Mouse (Mus musculus) C2C12 (cell line): ENCODE results near the gene Inpp5e. TPM values are rescaled to one million over a fixed set of nuclear protein-coding genes. Genes with fewer than 3 reads are reported as not detected.

Source experiments
- H3K27me3 ChIP-seq: one replicate; pipeline ENCODE4 v1.6.1; 2011; ENCODE audit not compliant: control insufficient read depth, insufficient read depth, insufficient read length
- H3K36me3 ChIP-seq: one replicate; pipeline ENCODE4 v1.6.1; 2011; ENCODE audit not compliant: control insufficient read depth, insufficient read depth
- H3K4me3 ChIP-seq: one replicate; pipeline ENCODE4 v1.5.1; 2011; ENCODE audit warnings: mild to moderate bottlenecking, control low read depth; ENCODE audit not compliant: poor library complexity, insufficient read depth, severe bottlenecking
- H3K79me2 ChIP-seq: one replicate; pipeline ENCODE4 v1.6.1; 2011; ENCODE audit not compliant: control insufficient read depth, insufficient read depth
- H3K79me3 ChIP-seq: one replicate; pipeline ENCODE4 v1.6.1; 2011; ENCODE audit warnings: low read depth, control low read depth
- H3ac ChIP-seq: one replicate; pipeline ENCODE3; 2011; ENCODE audit warnings: low read depth; ENCODE audit not compliant: control insufficient read depth, insufficient read length
- CEBPB ChIP-seq: IDR thresholded peaks from one replicate; pipeline ENCODE4 v1.6.1; 2011; ENCODE audit warnings: low read depth, mild to moderate bottlenecking, control low read depth, moderate library complexity
- CTCF ChIP-seq: IDR thresholded peaks from one replicate; pipeline ENCODE4 v1.5.1; 2011; ENCODE audit not compliant: control insufficient read depth, insufficient read depth, insufficient read length
- FOSL1 ChIP-seq: IDR thresholded peaks from one replicate; pipeline ENCODE4 v1.8.0; 2011; ENCODE audit warnings: mild to moderate bottlenecking, low read length; ENCODE audit not compliant: poor library complexity, insufficient read depth, severe bottlenecking
- MAX ChIP-seq: IDR thresholded peaks from one replicate; pipeline ENCODE4 v1.6.1; 2011; ENCODE audit warnings: mild to moderate bottlenecking, control low read depth
- MYOD1 ChIP-seq: IDR thresholded peaks from one replicate; pipeline ENCODE4 v1.6.1; 2011; ENCODE audit warnings: low read depth; ENCODE audit not compliant: control insufficient read depth, insufficient read length
- MYOG ChIP-seq: IDR thresholded peaks from one replicate; pipeline ENCODE4 v1.6.1; 2011; ENCODE audit not compliant: control insufficient read depth, insufficient read length; ENCODE audit errors: extremely low read depth
- USF1 ChIP-seq: IDR thresholded peaks from one replicate; pipeline ENCODE4 v1.6.1; 2011; ENCODE audit warnings: low read depth, mild to moderate bottlenecking, control low read depth, moderate library complexity
- polyA plus RNA-seq: library from polyadenylated mRNA; unstranded; fragments of >200 nt; fragmentation: generic; extraction: Trizol; gene quantifications from one replicate; pipeline ENCODE4 v1.2.1, GENCODE M21; 2012; ENCODE audit warnings: missing spikeins

Gene Inpp5e
- polyA plus RNA-seq, 1 experiment, result 8.3 TPM

DNA sequence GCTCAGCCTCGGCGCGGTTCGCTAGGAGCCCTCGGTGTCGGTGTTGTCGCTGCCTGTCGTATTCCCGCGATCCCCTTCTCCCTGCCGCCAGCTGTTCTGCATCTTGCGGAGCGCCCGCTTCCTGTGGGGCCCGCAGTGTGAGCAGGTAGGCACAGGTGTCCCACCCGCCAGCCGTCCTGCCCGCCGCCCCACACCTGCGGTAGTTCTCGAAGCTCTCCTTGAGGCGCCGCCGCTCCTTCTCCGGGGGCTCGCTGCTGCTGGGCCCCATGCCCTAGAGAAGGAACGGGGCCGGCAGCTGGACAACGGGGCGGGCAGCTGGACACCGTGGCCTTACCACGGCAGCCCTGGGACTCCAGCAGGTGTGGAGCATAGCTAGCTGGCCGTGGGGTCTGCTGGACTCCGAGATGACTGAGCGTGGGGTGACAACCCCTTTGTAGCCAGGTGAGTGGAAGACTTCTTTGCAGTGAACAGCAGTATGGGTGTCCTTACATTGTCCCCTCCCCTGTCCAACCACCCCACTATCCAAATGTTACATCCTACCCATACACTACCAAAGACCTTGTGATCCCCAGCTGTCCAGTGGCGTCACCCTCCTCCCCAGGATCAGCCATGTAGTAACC lies 56.6 kb downstream of the Inpp5e start:
- H3K36me3 ChIP-seq, result peaks cover 14% of the 10 kb centered on the region
- peaks cover 19% of the 10 kb centered on the region for H3K79me2 ChIP-seq
- TF ChIP-seq MYOD1 (peak; percentile 11), CEBPB (no peak)
- H3K4me3 ChIP-seq, result peak overlapping the region; percentile 95
- peaks cover 3% of the 10 kb centered on the region for H3K79me3 ChIP-seq
- peak overlapping the region; percentile 35 for H3ac ChIP-seq
- H3K27me3 ChIP-seq, result no peaks in the 10 kb centered on the region

DNA sequence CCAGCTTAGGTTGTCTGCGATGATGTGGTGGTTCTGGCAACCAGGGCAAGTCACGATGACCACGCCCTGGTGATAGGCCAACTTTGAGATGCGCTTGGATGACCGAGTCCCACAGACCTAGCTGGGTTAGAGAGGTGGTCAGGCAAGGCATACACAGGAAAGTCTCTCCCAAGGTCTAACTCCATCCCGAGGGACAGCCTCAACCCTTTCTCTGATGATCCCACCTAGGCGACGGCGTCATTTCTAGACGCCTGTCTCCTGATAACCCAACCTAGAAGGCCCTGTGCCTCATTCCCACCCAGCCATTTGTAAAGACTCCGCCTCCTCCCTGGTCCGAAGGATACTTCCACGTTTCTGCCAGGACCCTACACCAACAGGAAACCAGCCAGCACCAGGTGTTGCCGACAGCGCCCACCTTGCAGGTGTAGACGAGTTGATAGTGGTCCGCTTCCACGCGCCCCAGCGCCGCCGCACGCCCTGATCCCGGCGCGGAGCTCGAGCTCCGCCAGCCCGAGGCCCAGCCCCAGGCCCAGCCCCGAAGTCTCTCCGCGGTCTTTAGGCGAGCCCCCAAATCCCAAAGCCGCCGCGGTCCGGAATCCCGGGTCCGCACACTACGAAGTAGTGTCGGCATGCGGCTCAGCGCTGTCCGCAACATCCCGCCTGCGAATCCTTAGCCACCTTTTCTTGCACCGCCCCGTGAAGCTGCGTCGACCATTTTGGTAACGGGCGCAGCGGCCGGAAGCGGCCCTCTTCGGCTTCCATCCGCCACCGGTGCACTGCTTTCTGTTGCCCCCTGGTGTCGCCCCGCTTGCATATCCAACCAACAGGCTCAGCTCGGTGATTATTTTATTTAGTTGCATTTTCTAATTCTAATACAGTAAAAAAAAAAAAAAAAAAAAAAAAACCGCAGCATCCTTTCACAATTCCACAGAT lies 57.4 kb downstream of the Inpp5e start, which contains the start of gene Dnlz:
Dnlz (minus strand) TSS at position 753 of the 933 bp plus-strand sequence.
- TF ChIP-seq CTCF, result peak; percentile 74
- no peak for TF ChIP-seq FOSL1
- TF ChIP-seq MAX, result peak; percentile 73
- no peak for TF ChIP-seq CEBPB
- no peak for TF ChIP-seq USF1
- Histone ChIP-seq H3K27me3 (no peaks in the 10 kb centered on the region), H3ac (peak within 1 kb of the TSS; percentile 80), H3K79me2 (peaks cover 19% of the 10 kb centered on the region), H3K79me3 (peaks cover 3% of the 10 kb centered on the region), H3K36me3 (peaks cover 14% of the 10 kb centered on the region), H3K4me3 (peak within 1 kb of the TSS; percentile 95)

DNA sequence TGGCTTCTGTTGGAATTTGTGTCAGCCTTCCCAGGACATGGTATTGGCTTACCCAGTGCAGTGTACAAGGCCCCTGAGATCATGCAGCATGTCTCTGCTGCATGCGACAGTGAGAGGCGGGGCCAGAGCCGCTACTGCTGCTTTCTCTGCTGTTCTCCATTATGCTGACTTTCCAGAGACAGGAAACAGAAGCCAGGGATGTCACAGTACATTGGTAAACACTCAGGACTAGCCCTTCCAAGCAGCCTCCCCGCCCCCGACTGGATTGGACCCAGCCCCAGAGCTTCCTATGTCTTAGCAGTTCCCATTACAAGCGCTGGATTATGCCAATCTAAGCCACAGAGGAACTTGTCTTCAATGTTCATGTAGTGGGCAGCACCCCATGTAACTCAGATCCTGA lies 60.8 kb downstream of the Inpp5e start:
- Histone ChIP-seq H3K4me3 (no peak overlapping the region), H3K79me2 (peaks cover 19% of the 10 kb centered on the region), H3K36me3 (peaks cover 23% of the 10 kb centered on the region), H3K27me3 (no peaks in the 10 kb centered on the region), H3ac (no peak overlapping the region), H3K79me3 (peaks cover 3% of the 10 kb centered on the region)
- no peak for TF ChIP-seq MYOD1
- no peak for TF ChIP-seq MYOG
- no peak for TF ChIP-seq CTCF
- no peak for TF ChIP-seq MAX
- no peak for TF ChIP-seq CEBPB
- no peak for TF ChIP-seq FOSL1
- TF ChIP-seq USF1, result no peak

Other genes with a start within 250 kb of the Inpp5e start
- not detected for gene Lhx3, start 200.9 kb downstream of the Inpp5e start, polyA plus RNA-seq
- 15.2 TPM for gene Qsox2, start 171.7 kb downstream of the Inpp5e start, polyA plus RNA-seq
- not detected for gene Ccdc187, start 114.6 kb downstream of the Inpp5e start, polyA plus RNA-seq
- 20.6 TPM for gene Gpsm1, start 93.7 kb downstream of the Inpp5e start, polyA plus RNA-seq
- 35.6 TPM for gene Dnlz, start 57.1 kb downstream of the Inpp5e start, polyA plus RNA-seq
- gene Card9, start 48.3 kb downstream of the Inpp5e start, polyA plus RNA-seq, result 0.20 TPM
- gene Snapc4, start 28.6 kb downstream of the Inpp5e start, polyA plus RNA-seq, result 11.7 TPM
- gene Entr1, start 19.9 kb downstream of the Inpp5e start, polyA plus RNA-seq, result 49.1 TPM
- 93.8 TPM for gene Pmpca, start 19.9 kb downstream of the Inpp5e start, polyA plus RNA-seq
- gene Sec16a, start 36.0 kb upstream of the Inpp5e start, polyA plus RNA-seq, result 19.5 TPM
- 4.5 TPM for gene Notch1, start 107.5 kb upstream of the Inpp5e start, polyA plus RNA-seq
- gene Egfl7, start 170.8 kb upstream of the Inpp5e start, polyA plus RNA-seq, result 5.6 TPM
- gene Gm20532, start 177.4 kb upstream of the Inpp5e start, polyA plus RNA-seq, result not detected
- gene Agpat2, start 195.2 kb upstream of the Inpp5e start, polyA plus RNA-seq, result 37.9 TPM
- gene Fam69b, start 219.3 kb upstream of the Inpp5e start, polyA plus RNA-seq, result 8.2 TPM